Mouse (Mus musculus): ENCODE measurements at regions not wholly inside any gene's neighbourhood (a gene's known extent, or its start where the extent isn't known, plus 50 kb on each side); places are given as distances from the start of the nearest gene placed in this dataset.

DNA sequence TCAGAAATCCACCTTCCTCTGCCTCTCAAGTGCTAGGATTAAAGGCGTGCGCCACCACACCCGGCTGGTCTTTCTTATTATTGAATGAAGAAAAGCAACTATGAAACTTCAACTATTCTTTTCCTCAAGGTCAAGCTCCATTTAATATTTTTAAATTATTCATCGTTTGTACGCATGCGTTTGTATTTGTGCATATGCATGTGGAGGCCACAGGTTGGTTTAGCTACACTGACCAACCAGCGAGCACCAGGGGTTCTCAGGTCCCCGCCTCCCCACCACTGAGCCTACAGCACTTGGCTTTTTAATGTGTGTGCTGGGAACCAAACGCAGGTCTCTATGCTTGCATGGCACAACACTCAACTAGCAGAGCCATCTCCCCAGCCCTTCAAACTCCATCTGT lies 51.0 kb upstream of the Tmem252 start:
- Histone ChIP-seq H3K4me1 (ENCODE audit: control insufficient read depth, insufficient read depth) (no peaks in the 10 kb centered on the region), H3K4me3 (ENCODE audit: low read depth, low read length) (no peak overlapping the region), H3K9me3 (replicated peaks; ENCODE audit: control insufficient read depth, low read length) (no peaks in the 10 kb centered on the region), H3K9ac (replicated peaks; ENCODE audit: low read depth, low read length) (no peak overlapping the region), H3K36me3 (replicated peaks; ENCODE audit: control insufficient read depth, insufficient read depth, low read length) (no peaks in the 10 kb centered on the region), H3K4me2 (ENCODE audit: low read depth, low read length) (no peak overlapping the region), H3K27ac (ENCODE audit: low read depth) (no peak overlapping the region), H3K27me3 (ENCODE audit: control insufficient read depth, insufficient read depth, low read length) (no peaks in the 10 kb centered on the region)
- ATAC-seq (ENCODE audit: insufficient read depth, low read depth) = no peak
- no peak for DNase-seq (ENCODE audit: low spot score)
- TF ChIP-seq EP300 (IDR thresholded peaks at IDR 0.05; ENCODE audit: low read depth) (no peak), CTCF (IDR thresholded peaks at IDR 0.05; ENCODE audit: low read depth) (no peak)
- WGBS = 97% methylated on average over 9 of the region's 9 CpGs

DNA sequence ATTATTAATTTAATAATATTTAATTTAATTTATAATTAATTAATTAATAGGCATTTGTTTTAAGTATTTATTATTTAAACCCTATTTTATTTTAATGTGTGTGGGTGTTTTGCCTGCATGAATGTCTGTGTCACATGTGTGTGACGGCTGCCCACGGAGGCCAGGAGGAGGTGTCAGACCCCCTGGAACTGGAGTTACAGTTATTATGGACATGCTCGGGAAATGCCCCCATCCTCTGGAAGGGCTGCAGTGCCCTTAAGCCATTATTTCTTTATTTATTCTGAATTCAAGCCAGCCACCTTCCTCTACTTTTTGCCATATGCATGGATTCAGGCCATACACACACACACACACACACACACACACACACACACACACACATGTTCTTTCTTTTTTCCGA lies 51.5 kb upstream of the Tmem252 start:
- DNase-seq (ENCODE audit: low spot score) (no peak), ATAC-seq (ENCODE audit: insufficient read depth, low read depth) (no peak)
- Histone ChIP-seq H3K9ac (replicated peaks; ENCODE audit: low read depth, low read length) (no peak overlapping the region), H3K36me3 (replicated peaks; ENCODE audit: control insufficient read depth, insufficient read depth, low read length) (no peaks in the 10 kb centered on the region), H3K9me3 (replicated peaks; ENCODE audit: control insufficient read depth, low read length) (no peaks in the 10 kb centered on the region), H3K27ac (ENCODE audit: low read depth) (no peak overlapping the region), H3K4me3 (ENCODE audit: low read depth, low read length) (no peak overlapping the region), H3K4me2 (ENCODE audit: low read depth, low read length) (no peak overlapping the region), H3K27me3 (ENCODE audit: control insufficient read depth, insufficient read depth, low read length) (no peaks in the 10 kb centered on the region), H3K4me1 (ENCODE audit: control insufficient read depth, insufficient read depth) (no peaks in the 10 kb centered on the region)
- 69% methylated on average over 4 of the region's 4 CpGs for WGBS
- no peak for TF ChIP-seq CTCF (IDR thresholded peaks at IDR 0.05; ENCODE audit: low read depth)

DNA sequence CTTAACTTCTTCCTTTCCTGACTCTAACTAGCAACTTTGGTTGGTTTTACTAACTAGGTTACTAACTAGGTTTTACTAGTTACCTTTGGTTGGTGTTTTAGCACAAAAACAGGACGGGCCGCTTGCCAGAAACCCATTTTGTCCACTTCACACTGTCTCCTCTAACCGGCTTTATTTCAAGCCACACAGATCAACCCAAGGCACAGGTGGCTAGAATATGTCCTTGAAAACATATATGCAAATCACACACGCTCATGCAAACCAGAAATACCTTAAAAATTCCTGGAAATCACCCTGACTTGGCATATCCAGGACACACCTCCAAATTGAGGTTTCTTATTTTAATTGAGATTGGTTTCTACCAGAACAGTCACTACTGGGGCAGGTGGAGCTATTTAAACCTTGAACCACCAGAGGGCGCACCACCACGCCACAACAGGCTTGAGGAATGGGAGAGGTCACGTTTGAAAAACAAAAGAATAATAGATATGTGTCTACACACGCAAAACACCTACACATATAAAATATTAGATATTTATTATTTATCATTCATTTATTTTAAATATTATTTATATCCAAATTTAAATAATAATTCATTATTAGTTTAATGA lies 52.1 kb upstream of the Tmem252 start:
- ATAC-seq (ENCODE audit: insufficient read depth, low read depth) = peak; percentile 63
- 21% methylated on average over 8 of the region's 8 CpGs for WGBS
- no peaks in the 10 kb centered on the region for H3K9me3 ChIP-seq (replicated peaks; ENCODE audit: control insufficient read depth, low read length)

DNA sequence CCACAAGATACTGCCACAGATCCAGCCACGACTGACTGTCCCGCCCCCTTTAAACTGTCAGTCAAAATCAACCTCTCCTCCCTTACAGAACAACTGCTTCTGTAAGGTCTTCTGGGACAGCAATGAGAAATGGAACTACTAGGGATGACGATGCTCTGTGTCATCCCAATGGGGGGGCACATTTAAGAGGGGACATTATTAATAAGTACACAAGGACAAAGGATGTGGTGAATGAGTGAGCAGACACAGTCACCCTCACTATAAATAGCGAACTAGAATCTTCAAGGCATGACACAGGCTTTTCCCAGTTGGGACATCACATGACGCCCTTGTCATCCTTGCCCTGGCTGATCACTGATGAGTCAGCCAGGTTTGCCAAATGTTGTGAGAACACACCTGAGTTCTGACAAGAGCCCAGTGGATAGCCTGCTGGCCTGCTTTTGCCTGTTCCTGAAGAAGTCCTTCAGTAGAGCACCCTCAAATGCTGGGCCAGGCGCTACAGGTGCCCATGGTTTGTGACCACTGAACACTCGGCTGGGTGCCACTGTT lies 58.0 kb upstream of the Tmem252 start:
- Histone ChIP-seq H3K4me2 (ENCODE audit: low read depth, low read length) (no peak overlapping the region), H3K36me3 (replicated peaks; ENCODE audit: control insufficient read depth, insufficient read depth, low read length) (no peaks in the 10 kb centered on the region)
- DNase-seq (ENCODE audit: low spot score) = no peak

More for the DNA sequence above, 52.1 kb upstream of the Tmem252 start:
- peak; percentile 55 for DNase-seq (ENCODE audit: low spot score)
- Histone ChIP-seq H3K27ac (ENCODE audit: low read depth) (no peak overlapping the region), H3K4me2 (ENCODE audit: low read depth, low read length) (no peak overlapping the region), H3K4me3 (ENCODE audit: low read depth, low read length) (no peak overlapping the region), H3K27me3 (ENCODE audit: control insufficient read depth, insufficient read depth, low read length) (no peaks in the 10 kb centered on the region), H3K9ac (replicated peaks; ENCODE audit: low read depth, low read length) (no peak overlapping the region), H3K4me1 (ENCODE audit: control insufficient read depth, insufficient read depth) (no peaks in the 10 kb centered on the region), H3K36me3 (replicated peaks; ENCODE audit: control insufficient read depth, insufficient read depth, low read length) (no peaks in the 10 kb centered on the region)
- TF ChIP-seq CTCF (IDR thresholded peaks at IDR 0.05; ENCODE audit: low read depth) = peak; percentile 83
- TF ChIP-seq EP300 (IDR thresholded peaks at IDR 0.05; ENCODE audit: low read depth) = no peak

DNA sequence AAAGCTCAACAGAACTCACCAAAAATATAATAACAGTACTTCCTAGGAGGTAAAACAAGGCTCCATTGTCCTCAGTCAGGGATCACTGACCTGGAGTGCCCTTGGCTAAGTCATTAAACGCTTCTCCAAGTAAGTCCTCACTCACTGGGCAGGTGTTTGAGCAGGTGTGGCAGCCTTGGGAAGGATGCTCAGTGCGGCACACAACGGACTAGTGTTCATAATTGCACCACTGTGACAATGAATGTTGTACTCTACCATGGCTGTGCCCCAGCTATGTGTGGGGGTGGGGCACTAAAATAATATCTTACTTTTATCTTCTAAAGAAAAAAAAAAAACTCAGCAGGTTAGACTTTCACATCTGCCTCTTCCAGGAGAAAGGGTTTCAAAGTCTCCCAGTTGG lies 52.2 kb upstream of the Pip5k1b start:
- Histone ChIP-seq H3K36me3 (replicated peaks; ENCODE audit: control insufficient read depth, insufficient read depth, low read length) (no peaks in the 10 kb centered on the region), H3K27ac (ENCODE audit: low read depth) (no peak overlapping the region), H3K4me2 (ENCODE audit: low read depth, low read length) (no peak overlapping the region), H3K4me1 (ENCODE audit: control insufficient read depth, insufficient read depth) (no peaks in the 10 kb centered on the region), H3K4me3 (ENCODE audit: low read depth, low read length) (no peak overlapping the region), H3K9me3 (replicated peaks; ENCODE audit: control insufficient read depth, low read length) (no peaks in the 10 kb centered on the region), H3K9ac (replicated peaks; ENCODE audit: low read depth, low read length) (no peak overlapping the region), H3K27me3 (ENCODE audit: control insufficient read depth, insufficient read depth, low read length) (no peaks in the 10 kb centered on the region)
- ATAC-seq (ENCODE audit: insufficient read depth, low read depth) (no peak), DNase-seq (ENCODE audit: low spot score) (no peak)
- TF ChIP-seq CTCF (IDR thresholded peaks at IDR 0.05; ENCODE audit: low read depth) (no peak), EP300 (IDR thresholded peaks at IDR 0.05; ENCODE audit: low read depth) (no peak)
- WGBS = 76% methylated on average over 3 of the region's 3 CpGs

More for the DNA sequence above, 58.0 kb upstream of the Tmem252 start:
- H3K4me1 ChIP-seq (ENCODE audit: control insufficient read depth, insufficient read depth) = no peaks in the 10 kb centered on the region
- no peaks in the 10 kb centered on the region for H3K9me3 ChIP-seq (replicated peaks; ENCODE audit: control insufficient read depth, low read length)
- H3K27ac ChIP-seq (ENCODE audit: low read depth) = no peak overlapping the region
- no peak for TF ChIP-seq EP300 (IDR thresholded peaks at IDR 0.05; ENCODE audit: low read depth)
- no peak for TF ChIP-seq CTCF (IDR thresholded peaks at IDR 0.05; ENCODE audit: low read depth)
- H3K4me3 ChIP-seq (ENCODE audit: low read depth, low read length) = no peak overlapping the region
- 64% methylated on average over 7 of the region's 7 CpGs for WGBS
- ATAC-seq (ENCODE audit: insufficient read depth, low read depth) = peak; percentile 33; the same call in 1 of the 2 replicates
- H3K27me3 ChIP-seq (ENCODE audit: control insufficient read depth, insufficient read depth, low read length) = no peaks in the 10 kb centered on the region
- no peak overlapping the region for H3K9ac ChIP-seq (replicated peaks; ENCODE audit: low read depth, low read length)

All from heart, postnatal 0 days (tissue).